Mouse (Mus musculus): ENCODE results near the gene Kctd11.

Gene Kctd11

GRCm38 (mm10) chr11:69846738-69847688 is 34.2 kb downstream of the Kctd11 start:
- DNase-seq = peak; percentile 10

GRCm38 (mm10) chr11:69846198-69846680 is 35.0 kb downstream of the Kctd11 start, which contains the start of gene Plscr3:
Plscr3 (plus strand) TSS chr11:69846376.
- peak; percentile 98 for DNase-seq

DNA sequence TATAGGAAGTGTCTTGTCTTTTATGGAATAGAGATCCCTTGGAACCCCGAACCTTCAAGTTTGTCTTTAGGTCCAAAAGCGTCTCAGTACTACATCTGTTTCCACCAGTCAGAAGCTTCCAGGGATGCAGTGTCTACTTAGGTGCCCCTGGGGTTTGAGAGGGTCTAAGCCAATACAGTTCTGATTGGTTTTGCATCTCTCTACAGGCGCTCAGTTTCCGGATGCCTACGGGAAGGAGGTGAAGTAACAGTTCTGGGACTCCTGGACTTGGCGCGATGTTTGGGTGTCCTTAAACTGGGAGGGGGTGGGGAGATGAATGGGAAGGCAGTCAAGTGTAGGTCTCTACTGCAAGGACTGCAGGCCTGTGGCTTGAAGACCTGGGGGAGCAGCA is 42.5 kb downstream of the Kctd11 start:
- peak; percentile 52 for DNase-seq

DNA sequence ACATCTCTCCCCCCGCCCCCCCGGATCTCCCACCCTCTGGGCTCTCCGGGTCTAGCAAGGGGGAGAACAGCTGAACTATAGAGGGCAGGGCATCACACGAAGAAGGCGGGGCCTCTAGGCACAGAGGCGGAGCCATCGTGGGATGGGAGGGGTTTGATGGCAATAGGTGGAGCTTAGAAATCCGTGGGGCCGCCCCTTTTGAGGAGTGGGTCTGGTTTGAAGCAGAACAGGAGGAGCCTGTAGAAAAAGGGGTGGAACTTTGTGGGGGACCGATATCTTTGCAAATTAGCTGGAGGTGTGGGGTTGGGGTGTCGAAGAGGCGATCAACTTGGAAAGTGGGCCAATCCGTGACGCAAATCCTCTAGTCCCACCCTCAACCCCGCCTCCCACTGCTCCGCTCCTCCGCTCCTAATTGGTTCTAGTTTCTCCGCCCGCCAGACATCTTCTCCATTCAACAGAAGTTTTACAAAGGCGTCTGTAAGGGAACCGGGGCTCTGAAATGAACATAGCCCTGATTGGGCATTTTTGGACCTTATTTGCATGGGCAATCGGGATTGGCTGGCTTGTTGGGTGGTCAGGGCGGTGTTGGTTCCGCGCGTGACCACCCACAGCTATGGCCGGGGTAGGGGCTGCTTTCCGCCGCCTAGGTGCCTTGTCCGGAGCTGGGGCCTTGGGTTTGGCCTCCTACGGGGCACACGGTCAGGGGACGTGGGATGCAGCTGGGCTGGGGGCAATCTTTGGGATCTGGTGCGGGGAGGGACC is 43.1 kb downstream of the Kctd11 start, which contains the start of gene Tmem256:
TSS of gene Tmem256 (plus strand) at position 563 of the 762 bp plus-strand sequence.
- DNase-seq = peak; percentile 97

DNA sequence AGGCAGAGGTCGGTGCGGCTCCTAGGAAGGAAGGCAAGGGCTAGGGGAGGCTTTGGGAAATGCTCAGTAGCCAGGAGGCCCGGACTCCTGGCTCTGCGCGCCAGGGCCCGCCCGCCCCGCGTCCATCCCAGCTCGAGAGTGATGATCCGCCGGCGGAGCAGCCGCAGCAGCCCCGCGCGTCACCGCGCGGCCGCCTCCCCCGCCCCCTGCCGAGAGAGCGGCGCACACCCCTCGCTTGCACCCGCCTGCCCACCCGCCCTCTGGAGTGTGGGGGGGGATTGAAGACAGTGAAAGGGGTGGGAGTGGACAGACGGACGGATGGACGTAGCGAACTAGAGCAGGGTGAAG is 43.6 kb downstream of the Kctd11 start, which contains the start of gene Nlgn2:
TSS of gene Nlgn2 (minus strand) at position 181 of the 348 bp plus-strand sequence.
- DNase-seq = no peak

DNA sequence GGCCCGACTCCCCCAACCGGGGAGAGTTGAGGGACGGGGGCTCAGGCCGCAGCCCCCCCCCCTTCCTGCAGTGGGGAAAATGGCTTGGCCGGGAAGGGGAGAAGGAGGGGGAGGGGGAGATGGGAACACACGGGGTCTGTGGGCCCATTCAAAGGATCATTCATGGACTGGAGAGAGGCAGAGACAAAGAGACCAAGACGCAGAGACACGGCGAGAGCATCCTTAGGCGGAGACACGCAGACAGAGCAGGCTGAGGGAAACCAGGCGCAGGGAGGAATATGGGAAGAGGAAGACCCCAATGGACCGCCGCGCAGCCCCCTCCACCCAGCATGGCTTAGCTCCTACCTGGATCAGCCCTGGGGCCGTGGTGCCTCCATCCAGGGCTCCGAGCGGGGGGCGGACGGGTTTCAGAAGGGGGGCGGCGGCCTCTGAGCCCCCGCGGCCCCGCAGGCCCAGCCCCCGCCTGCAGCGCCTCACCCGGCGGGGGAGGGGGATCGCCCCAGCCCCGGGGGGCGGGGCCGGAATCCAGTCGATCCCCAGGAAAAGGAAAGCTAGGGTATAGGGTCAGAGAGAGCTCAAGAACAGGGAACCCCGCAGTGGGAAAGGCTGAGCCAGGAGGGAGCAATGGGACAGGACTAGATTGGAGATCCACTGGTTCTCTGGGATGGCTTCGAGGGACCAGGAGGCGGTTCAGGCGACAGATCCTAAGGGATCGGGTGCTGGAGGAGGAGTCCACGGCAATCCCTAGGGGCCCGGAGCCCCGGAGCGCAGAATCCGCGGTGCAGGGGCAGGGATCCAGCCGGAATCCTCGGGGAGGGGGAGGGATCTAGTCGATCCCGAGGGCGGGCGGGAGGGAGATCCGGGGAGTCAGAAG is 44.3 kb downstream of the Kctd11 start:
- peak; percentile 68 for DNase-seq

GRCm38 (mm10) chr11:69835966-69836335 is 45.3 kb downstream of the Kctd11 start:
- no peak for DNase-seq

- peak; percentile 74 for DNase-seq
Measured at GRCm38 (mm10) chr11:69835326-69835965, 45.8 kb downstream of the Kctd11 start.

DNA sequence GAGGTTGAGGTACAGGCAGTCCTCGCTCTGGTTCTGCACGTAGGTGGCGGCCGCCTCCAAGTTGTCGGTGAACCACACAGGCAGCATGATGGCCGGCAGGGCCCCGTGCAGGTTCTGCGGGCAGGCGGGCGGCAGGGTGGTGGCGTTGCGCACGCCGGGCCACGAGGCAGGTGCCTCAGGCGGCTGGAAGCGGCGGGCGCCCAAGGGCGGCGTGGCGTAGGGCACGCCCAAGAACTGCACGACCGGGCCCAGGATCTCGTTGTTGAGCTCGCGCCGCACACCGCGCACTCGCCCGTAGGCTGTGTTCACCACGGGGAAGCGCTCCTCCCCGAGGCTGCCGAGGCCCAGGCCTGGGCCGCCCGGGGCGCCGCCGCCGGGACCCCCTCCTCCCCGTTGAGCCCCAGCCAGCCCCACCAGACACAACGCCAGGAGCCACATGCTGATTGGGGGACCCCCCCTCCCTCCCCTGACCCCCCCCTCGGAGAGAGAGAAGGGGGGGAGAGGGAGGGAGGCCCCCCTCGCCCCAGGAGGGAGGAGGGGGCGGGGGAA is 47.1 kb downstream of the Kctd11 start:
- peak; percentile 68 for DNase-seq

DNA sequence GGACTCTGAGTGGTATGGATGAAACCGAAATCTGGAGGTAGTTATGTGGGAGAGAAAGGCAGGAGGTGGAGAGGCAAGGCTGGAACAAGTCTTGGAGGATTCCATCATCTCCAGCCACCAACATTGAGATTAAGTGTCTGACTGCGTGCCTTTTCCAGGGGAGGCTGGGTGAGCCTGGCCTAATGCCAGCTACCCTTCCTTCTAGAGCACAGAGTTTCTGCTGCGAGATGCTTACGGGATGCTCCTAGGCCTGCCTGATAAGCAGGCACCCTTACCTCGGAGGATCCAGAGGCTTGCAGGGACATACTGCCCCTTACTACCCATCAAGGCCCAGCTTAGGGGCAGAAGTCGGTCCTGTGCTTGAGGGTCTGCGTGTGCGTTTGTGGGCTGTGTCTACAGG is 47.7 kb downstream of the Kctd11 start:
- no peak for DNase-seq

DNA sequence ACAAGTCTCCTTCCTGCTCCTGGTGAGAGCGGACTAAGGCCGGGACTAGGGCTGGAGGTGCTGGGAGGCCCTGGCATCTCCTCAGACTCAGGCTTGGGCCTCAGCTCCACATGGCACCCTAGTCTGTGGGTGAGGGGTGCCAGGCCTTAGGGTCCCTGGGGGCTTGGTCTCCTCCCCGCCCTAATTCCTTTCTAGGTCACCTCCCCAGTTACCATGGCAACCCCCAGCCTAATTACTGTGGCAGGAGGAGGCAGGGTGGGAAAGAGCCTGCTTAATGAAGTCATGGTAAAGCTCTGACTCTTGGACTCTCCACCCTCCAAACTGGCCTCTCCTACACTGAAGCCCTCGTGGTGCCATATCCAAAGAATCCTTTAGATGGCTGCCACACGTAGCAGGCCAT is 52.4 kb downstream of the Kctd11 start:
- DNase-seq = no peak

All from embryo, embryonic 11 days (tissue).